Mouse (Mus musculus) NIH3T3 (cell line): ENCODE data around the gene Tpm3-rs7.
"Not testable (repeated sequence)": the region's sequence is repeated elsewhere in the genome, so short reads cannot be mapped to it uniquely, and the experiment has no call there.

Experiments
- DNase-seq: peaks from one replicate; pipeline ENCODE4 v3.0.0-alpha.2; 2012; ENCODE audit warnings: low read depth

Gene Tpm3-rs7

DNA sequence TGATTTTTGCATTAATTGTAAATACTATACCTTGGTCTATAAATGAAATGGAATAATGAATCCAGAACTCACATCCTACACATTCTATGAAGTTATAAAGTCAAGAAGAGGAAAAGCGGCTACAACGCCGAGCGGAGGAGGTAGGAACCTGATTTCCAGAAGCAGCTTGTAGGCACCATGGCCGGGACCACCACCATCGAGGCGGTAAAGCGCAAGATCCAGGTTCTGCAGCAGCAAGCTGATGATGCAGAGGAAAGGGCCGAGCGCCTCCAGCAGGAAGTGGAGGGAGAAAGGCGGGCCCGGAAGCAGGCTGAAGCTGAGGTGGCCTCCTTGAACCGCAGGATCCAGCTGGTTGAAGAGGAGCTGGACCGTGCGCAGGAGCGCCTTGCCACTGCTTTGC is at the start of gene Tpm3-rs7:
TSS of gene Tpm3-rs7 (plus strand) at position 110 of the 400 bp plus-strand sequence.
- DNase-seq, result not testable (repeated sequence)

- DNase-seq, result no peak
Observed at GRCm38 (mm10) chr14:113317023-113317422, 2.6 kb downstream of the Tpm3-rs7 start.

DNA sequence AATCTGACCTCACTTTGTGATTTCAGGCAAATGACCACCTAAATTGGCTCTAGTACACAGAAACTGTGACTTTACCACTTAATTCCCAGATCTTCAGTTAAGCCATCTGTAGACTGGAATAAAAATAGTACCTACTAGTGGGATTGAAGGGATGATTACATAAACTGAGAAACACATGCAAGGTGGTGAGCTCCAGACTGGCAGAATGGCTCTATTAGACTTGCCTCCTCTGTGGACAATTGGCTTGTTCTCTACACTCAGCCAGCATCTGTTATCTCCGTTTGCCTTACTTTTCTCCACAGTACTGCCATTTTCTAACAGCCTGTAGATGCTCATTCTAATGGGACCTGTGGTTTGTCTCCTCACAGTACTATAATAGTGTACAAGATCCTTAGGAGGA is 49.0 kb downstream of the Tpm3-rs7 start:
- no peak for DNase-seq
